Mouse (Mus musculus) midbrain, postnatal 0 days (tissue): ENCODE results near the gene Btbd35f10. TPM values are rescaled to one million over a fixed set of nuclear protein-coding genes. Genes with fewer than 3 reads are reported as not detected.
"Not testable (repeated sequence)": the region's sequence is repeated elsewhere in the genome, so short reads cannot be mapped to it uniquely, and the experiment has no call there.

Experiments used
- ATAC-seq: fragments of 200-750 bp; cut with Nextera tagmentation; 2 replicates; pipeline ENCODE4 v1.8.0; 2017; ENCODE audit warnings: moderate number of reproducible peaks, mild to moderate bottlenecking, moderate TSS enrichment, moderate library complexity; ENCODE audit not compliant: low FRiP score
- DNase-seq: peaks from one replicate; pipeline ENCODE4 v3.0.0-alpha.2; 2015; ENCODE audit warnings: low spot score
- H3K27ac ChIP-seq: fragments of 300-500 bp; sonication (generic); 2 replicates; pipeline ENCODE4 v1.5.1; 2014; ENCODE audit warnings: low read depth, mild to moderate bottlenecking, low read length, mixed read lengths
- H3K27me3 ChIP-seq: fragments of 300-500 bp; sonication (generic); 2 replicates; pipeline ENCODE4 v1.6.1; 2014; ENCODE audit warnings: low read length, control low read depth, mixed read lengths; ENCODE audit not compliant: insufficient read depth
- H3K36me3 ChIP-seq: fragments of 300-500 bp; sonication (generic); 2 replicates; pipeline ENCODE4 v1.6.1; 2014; ENCODE audit warnings: low read length, control low read depth, mixed read lengths; ENCODE audit not compliant: insufficient read depth
- H3K4me1 ChIP-seq: fragments of 300-500 bp; sonication (generic); 2 replicates; pipeline ENCODE4 v1.6.1; 2014; ENCODE audit warnings: mild to moderate bottlenecking, control low read depth, antibody characterized with exemption, low read length, mixed read lengths; ENCODE audit not compliant: insufficient read depth
- H3K4me2 ChIP-seq: fragments of 300-500 bp; sonication (generic); 2 replicates; pipeline ENCODE4 v1.6.1; 2014; ENCODE audit warnings: low read depth, mild to moderate bottlenecking, low read length, mixed read lengths; ENCODE audit not compliant: poor library complexity, severe bottlenecking
- H3K4me3 ChIP-seq: fragments of 300-500 bp; sonication (generic); 2 replicates; pipeline ENCODE4 v1.5.1; 2014; ENCODE audit warnings: low read depth, mild to moderate bottlenecking, low read length, moderate library complexity
- H3K9ac ChIP-seq: fragments of 300-500 bp; sonication (generic); replicated peaks from 2 replicates; pipeline ENCODE4 v1.6.1; 2014; ENCODE audit warnings: mild to moderate bottlenecking, low read length, moderate library complexity, mixed read lengths; ENCODE audit not compliant: poor library complexity, severe bottlenecking
- H3K9me3 ChIP-seq: fragments of 300-500 bp; sonication (generic); 2 replicates; pipeline ENCODE4 v1.6.1; 2016; ENCODE audit warnings: low read length, control low read depth
- WGBS: fragments of 180-500 bp; shearing (Covaris S2); extraction: QIAGEN DNeasy Blood & Tissue Kit; methylation state at CpG from one replicate; pipeline ENCODE4 v1.1.7; 2014; 5-methylcytosine and 5-hydroxymethylcytosine counted together
- polyA plus RNA-seq: library from polyadenylated mRNA; unstranded; fragments of >200 nt; fragmentation: Nextera tagmentation; extraction: Ambion mirVana; gene quantifications from 2 replicates; pipeline ENCODE4 v1.2.1, GENCODE M21; 2015
- total RNA-seq: library from RNA; depleted of rRNA; stranded (reverse); fragments of >200 nt; gene quantifications from 2 replicates; pipeline ENCODE4 v1.2.3, GENCODE M21; 2014; rRNA removed

Btbd35f10 gene
- not detected in 2 replicates for total RNA-seq
- not detected in 2 replicates for polyA plus RNA-seq

GRCm38 (mm10) chrX:3752785-3753184 is at the start of gene Btbd35f10:
TSS of gene Btbd35f10 (minus strand) at chrX:3752885.
- not testable (repeated sequence) for H3K9ac ChIP-seq, H3K9me3 ChIP-seq, H3K4me1 ChIP-seq, H3K36me3 ChIP-seq, H3K27me3 ChIP-seq, H3K27ac ChIP-seq, DNase-seq, ATAC-seq, H3K4me2 ChIP-seq, H3K4me3 ChIP-seq
- WGBS: no CpG with 5 or more reads among the region's 3 CpGs

Other genes starting within 250 kb of the Btbd35f10 start
- gene Btbd35f18, start 52.7 kb downstream of the Btbd35f10 start, total RNA-seq: not detected in 2 replicates
- not detected in 2 replicates for gene Btbd35f18, start 52.7 kb downstream of the Btbd35f10 start, polyA plus RNA-seq
- gene Btbd35f16, start 204.1 kb upstream of the Btbd35f10 start, total RNA-seq: not detected in 2 replicates
- gene Btbd35f16, start 204.1 kb upstream of the Btbd35f10 start, polyA plus RNA-seq: not detected in 2 replicates